Mouse (Mus musculus) splenic B cell, adult 2 months (primary cell): Measurements from ENCODE around the gene Pax7.

Experiments
- DNase-seq: peaks from one replicate; pipeline ENCODE4 v3.0.0-alpha.2; 2011; ENCODE audit warnings: low read depth, low spot score
- H3K27me3 ChIP-seq: 2 replicates; pipeline ENCODE4 v1.6.1; 2012; ENCODE audit warnings: mild to moderate bottlenecking, low read length, moderate library complexity, mixed read lengths; ENCODE audit not compliant: control insufficient read depth, poor library complexity, insufficient read depth, severe bottlenecking
- H3K36me3 ChIP-seq: 2 replicates; pipeline ENCODE4 v1.6.1; 2012; ENCODE audit warnings: mild to moderate bottlenecking, low read length, moderate library complexity, mixed read lengths; ENCODE audit not compliant: control insufficient read depth, poor library complexity, insufficient read depth, severe bottlenecking

Gene Pax7

GRCm38 (mm10) chr4:139833036-139833634, at the start of gene Pax7:
Pax7 (minus strand) TSS chr4:139833528.
- no peaks in the 10 kb centered on the region; the same call in 1 of the 2 replicates for H3K27me3 ChIP-seq
- H3K36me3 ChIP-seq = no peaks in the 10 kb centered on the region
- DNase-seq = no peak

GRCm38 (mm10) chr4:139881796-139882195, 48.5 kb upstream of the Pax7 start:
- Histone ChIP-seq H3K36me3 (no peaks in the 10 kb centered on the region), H3K27me3 (no peaks in the 10 kb centered on the region)
- no peak for DNase-seq

GRCm38 (mm10) chr4:139879324-139879723, 46.0 kb upstream of the Pax7 start:
- Histone ChIP-seq H3K27me3 (no peaks in the 10 kb centered on the region), H3K36me3 (no peaks in the 10 kb centered on the region)
- no peak for DNase-seq

GRCm38 (mm10) chr4:139878443-139878842, 45.1 kb upstream of the Pax7 start:
- Histone ChIP-seq H3K36me3 (no peaks in the 10 kb centered on the region), H3K27me3 (no peaks in the 10 kb centered on the region)
- no peak for DNase-seq

GRCm38 (mm10) chr4:139877269-139877668, 43.9 kb upstream of the Pax7 start:
- DNase-seq = peak; percentile 31
- H3K27me3 ChIP-seq = no peaks in the 10 kb centered on the region
- no peaks in the 10 kb centered on the region for H3K36me3 ChIP-seq

GRCm38 (mm10) chr4:139872595-139872994, 39.3 kb upstream of the Pax7 start:
- DNase-seq = peak; percentile 56
- no peaks in the 10 kb centered on the region for H3K27me3 ChIP-seq
- H3K36me3 ChIP-seq = no peaks in the 10 kb centered on the region

GRCm38 (mm10) chr4:139871699-139872098, 38.4 kb upstream of the Pax7 start:
- Histone ChIP-seq H3K36me3 (no peaks in the 10 kb centered on the region), H3K27me3 (no peaks in the 10 kb centered on the region)
- DNase-seq = no peak

GRCm38 (mm10) chr4:139863218-139863617, 29.9 kb upstream of the Pax7 start:
- no peak for DNase-seq
- H3K27me3 ChIP-seq = no peaks in the 10 kb centered on the region
- H3K36me3 ChIP-seq = no peaks in the 10 kb centered on the region

GRCm38 (mm10) chr4:139858635-139859176, 25.4 kb upstream of the Pax7 start:
- peak; percentile 89 for DNase-seq
- H3K27me3 ChIP-seq = no peaks in the 10 kb centered on the region

GRCm38 (mm10) chr4:139852219-139853035, 19.1 kb upstream of the Pax7 start:
- H3K36me3 ChIP-seq = no peaks in the 10 kb centered on the region
- peak; percentile 35 for DNase-seq
- peaks cover 2% of the 10 kb centered on the region; the same call in 1 of the 2 replicates for H3K27me3 ChIP-seq

More at GRCm38 (mm10) chr4:139858635-139859176, 25.4 kb upstream of the Pax7 start:
- H3K36me3 ChIP-seq = no peaks in the 10 kb centered on the region

GRCm38 (mm10) chr4:139851387-139851786, 18.1 kb upstream of the Pax7 start:
- no peaks in the 10 kb centered on the region for H3K36me3 ChIP-seq
- DNase-seq = no peak
- H3K27me3 ChIP-seq = peaks cover 2% of the 10 kb centered on the region; the same call in 1 of the 2 replicates

GRCm38 (mm10) chr4:139850547-139851170, 17.3 kb upstream of the Pax7 start:
- peaks cover 2% of the 10 kb centered on the region for H3K27me3 ChIP-seq
- no peak for DNase-seq
- H3K36me3 ChIP-seq = no peaks in the 10 kb centered on the region

- H3K27me3 ChIP-seq = no peaks in the 10 kb centered on the region; the same call in none of the 2 replicates
- DNase-seq = no peak
- no peaks in the 10 kb centered on the region; the same call in 1 of the 2 replicates for H3K36me3 ChIP-seq
Measured at GRCm38 (mm10) chr4:139843456-139843855, 10.1 kb upstream of the Pax7 start.

GRCm38 (mm10) chr4:139842919-139843318, 9.6 kb upstream of the Pax7 start:
- DNase-seq = no peak
- Histone ChIP-seq H3K36me3 (no peaks in the 10 kb centered on the region; the same call in 1 of the 2 replicates), H3K27me3 (no peaks in the 10 kb centered on the region; the same call in none of the 2 replicates)
